Mouse (Mus musculus): ENCODE data around the gene Cryzl1. TPM values are rescaled to one million over a fixed set of nuclear protein-coding genes. Genes with fewer than 3 reads are reported as not detected.
"Not testable (repeated sequence)": the region's sequence is repeated elsewhere in the genome, so short reads cannot be mapped to it uniquely, and the experiment has no call there.

The Cryzl1 gene
- polyA plus RNA-seq, 1 experiment from 2014 or later: 27.0 TPM

DNA sequence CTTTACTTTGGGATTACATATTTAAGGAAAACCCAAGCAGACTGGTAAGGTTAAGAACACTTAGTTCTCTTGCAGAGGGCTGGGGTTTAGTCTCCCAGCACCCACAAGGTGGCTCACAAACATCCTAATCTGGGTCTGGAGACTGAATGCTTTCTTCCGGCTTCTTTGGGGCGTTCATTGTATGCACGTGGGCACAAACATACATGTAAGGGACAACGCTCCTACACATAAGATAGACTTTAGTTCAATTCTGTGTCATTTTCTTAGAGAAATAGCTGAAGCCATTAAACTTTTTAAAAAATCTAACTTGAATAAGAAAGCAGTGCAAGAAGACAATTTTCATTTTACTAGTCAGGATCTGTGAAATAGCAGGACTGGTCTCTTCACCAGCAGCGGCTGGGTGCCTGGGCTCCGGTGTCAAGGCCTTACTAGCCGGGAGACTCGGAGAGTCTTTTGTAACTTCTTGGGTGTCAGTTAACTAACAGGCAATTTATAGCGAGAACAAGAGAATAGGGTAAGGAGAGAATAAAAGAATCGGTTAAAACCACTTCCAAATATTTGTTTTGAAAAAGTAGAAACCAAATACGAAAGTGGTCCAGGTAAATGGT is 82.7 kb downstream of the Cryzl1 start:
- DNase-seq (ENCODE audit: low spot score): peak; percentile 81

DNA sequence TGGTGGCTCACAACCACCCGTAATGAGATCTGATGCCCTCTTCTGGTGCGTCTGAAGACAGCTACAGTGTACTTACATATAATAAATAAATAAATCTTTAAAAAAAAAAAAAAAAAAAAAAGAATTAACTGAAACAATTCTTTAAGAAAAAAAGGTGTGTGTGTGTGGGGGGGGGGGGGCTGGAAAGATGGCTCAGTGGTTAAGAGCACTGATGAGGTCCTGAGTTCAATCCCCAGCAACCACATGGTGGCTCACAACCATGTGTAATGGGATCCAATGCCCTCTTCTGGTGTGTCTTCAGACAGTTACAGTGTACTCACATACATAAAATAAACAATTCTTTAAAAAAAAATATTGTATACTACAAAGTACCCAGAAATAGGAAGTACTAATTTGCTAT is 83.4 kb downstream of the Cryzl1 start:
- not testable (repeated sequence) for DNase-seq (ENCODE audit: low spot score)

DNA sequence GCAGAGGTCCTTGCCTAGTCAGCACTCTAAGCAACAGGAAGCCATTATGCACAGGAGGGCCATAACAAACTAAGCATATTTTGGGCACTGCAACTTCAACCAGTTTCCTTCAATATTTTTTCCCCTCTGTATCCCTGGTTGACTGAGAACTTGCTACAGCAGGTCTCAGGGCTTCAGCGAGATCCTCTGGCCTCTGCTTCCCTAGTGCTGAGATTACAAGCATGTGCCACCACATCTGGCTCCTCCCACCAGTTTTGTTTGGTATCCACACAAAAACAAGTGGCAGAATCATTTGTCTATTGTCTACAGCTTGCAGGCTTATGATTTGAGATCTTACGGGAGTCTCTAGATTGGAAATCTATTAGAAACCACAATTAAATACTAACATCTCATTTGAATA is 83.9 kb downstream of the Cryzl1 start:
- DNase-seq (ENCODE audit: low spot score): no peak

DNA sequence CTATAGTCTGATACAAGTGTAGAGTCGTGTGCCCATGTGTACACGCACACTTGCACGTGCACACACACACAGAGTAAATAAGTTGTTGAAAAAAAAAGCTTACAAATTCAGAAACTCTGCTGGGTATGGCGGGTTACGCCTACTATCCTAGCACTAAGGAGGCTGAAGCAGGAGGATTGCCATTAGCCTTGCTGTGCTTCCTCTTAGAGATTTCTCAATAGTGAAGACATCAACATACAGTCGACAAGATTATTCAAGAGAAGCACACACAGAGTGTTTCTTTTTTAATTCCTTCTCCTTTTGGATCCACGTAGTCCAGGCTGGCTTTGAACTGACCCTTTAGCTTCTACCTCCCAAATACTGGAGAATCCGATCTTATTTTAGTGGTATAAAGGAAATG is 88.6 kb downstream of the Cryzl1 start:
- no peak for DNase-seq (ENCODE audit: low spot score)

DNA sequence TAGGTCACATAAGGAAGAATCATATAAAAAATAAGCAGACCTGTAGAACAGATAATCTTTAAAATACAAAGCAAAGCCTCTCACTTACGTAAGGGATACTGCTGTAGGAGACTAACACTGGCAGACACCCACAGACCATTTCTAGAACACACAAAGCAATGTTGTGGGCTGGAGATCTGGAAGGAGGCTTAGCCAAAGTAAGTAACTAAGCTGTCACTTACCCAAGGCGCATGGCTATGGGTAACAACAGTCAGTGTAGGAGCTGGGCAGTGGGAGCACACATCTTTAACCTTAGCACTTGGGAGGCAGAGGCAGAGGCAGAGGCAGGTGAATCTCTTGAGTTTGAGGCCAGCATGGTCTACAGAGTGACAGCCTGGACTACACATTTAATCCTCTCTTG is 89.1 kb downstream of the Cryzl1 start:
- DNase-seq (ENCODE audit: low spot score): no peak

Other genes starting within 250 kb of the Cryzl1 start
- gene Ifnar1, start 243.7 kb downstream of the Cryzl1 start, polyA plus RNA-seq (2015; fragmentation: Nextera tagmentation; extraction: Ambion mirVana): 30.2 and 40.9 TPM in 2 replicates
- 38.1 and 41.6 TPM in 2 replicates for gene Ifngr2, start 181.9 kb downstream of the Cryzl1 start, polyA plus RNA-seq (2015; fragmentation: Nextera tagmentation; extraction: Ambion mirVana)
- gene Tmem50b, start 131.2 kb downstream of the Cryzl1 start, polyA plus RNA-seq (2015; fragmentation: Nextera tagmentation; extraction: Ambion mirVana): 33.9 and 38.5 TPM in 2 replicates
- 2.3 and 3.3 TPM in 2 replicates for gene Dnajc28, start 109.9 kb downstream of the Cryzl1 start, polyA plus RNA-seq (2015; fragmentation: Nextera tagmentation; extraction: Ambion mirVana)
- gene Gart, start 82.0 kb downstream of the Cryzl1 start, polyA plus RNA-seq (2015; fragmentation: Nextera tagmentation; extraction: Ambion mirVana): 125 and 133 TPM in 2 replicates
- gene Son, start 81.5 kb downstream of the Cryzl1 start, polyA plus RNA-seq (2015; fragmentation: Nextera tagmentation; extraction: Ambion mirVana): 132 and 172 TPM in 2 replicates
- 21.8 and 23.2 TPM in 2 replicates for gene Donson, start 40.2 kb downstream of the Cryzl1 start, polyA plus RNA-seq (2015; fragmentation: Nextera tagmentation; extraction: Ambion mirVana)
- 2.7 and 3.0 TPM in 2 replicates for gene Itsn1, start 306 bp upstream of the Cryzl1 start, polyA plus RNA-seq (2015; fragmentation: Nextera tagmentation; extraction: Ambion mirVana)